Mouse (Mus musculus) embryonic fibroblast, embryonic 13.5 days (primary cell): ENCODE measurements around the gene Zfyve16. TPM values are rescaled to one million over a fixed set of nuclear protein-coding genes. Genes with fewer than 3 reads are reported as not detected.

ENCODE experiments used
- H3K27ac ChIP-seq: 2 replicates; pipeline ENCODE4 v1.5.1; 2012; ENCODE audit warnings: low read length, control low read depth, inconsistent platforms; ENCODE audit not compliant: insufficient read depth
- H3K4me1 ChIP-seq: 2 replicates; pipeline ENCODE4 v1.6.1; 2011; ENCODE audit warnings: low read length; ENCODE audit not compliant: control insufficient read depth, insufficient read depth
- H3K4me3 ChIP-seq: 2 replicates; pipeline ENCODE4 v1.5.1; 2011; ENCODE audit warnings: mild to moderate bottlenecking, control low read depth, low read length; ENCODE audit not compliant: insufficient read depth
- CTCF ChIP-seq: IDR thresholded peaks from 2 replicates; pipeline ENCODE4 v1.5.1; 2011; ENCODE audit warnings: mild to moderate bottlenecking, control low read depth, low read length, moderate library complexity, borderline replicate concordance; ENCODE audit not compliant: insufficient read depth
- POLR2A ChIP-seq: IDR thresholded peaks from 2 replicates; pipeline ENCODE4 v1.6.1; 2011; ENCODE audit warnings: low read depth, mild to moderate bottlenecking, control low read depth, low read length, moderate library complexity
- polyA plus RNA-seq: library from polyadenylated mRNA; stranded (reverse); fragments of >200 nt; gene quantifications from 2 replicates; pipeline ENCODE4 v1.2.4, GENCODE M21; 2011; ENCODE audit warnings: low read depth; ENCODE audit not compliant: missing spikeins, insufficient read length

Zfyve16 gene
- polyA plus RNA-seq, 1 experiment, result 30.4 TPM

DNA sequence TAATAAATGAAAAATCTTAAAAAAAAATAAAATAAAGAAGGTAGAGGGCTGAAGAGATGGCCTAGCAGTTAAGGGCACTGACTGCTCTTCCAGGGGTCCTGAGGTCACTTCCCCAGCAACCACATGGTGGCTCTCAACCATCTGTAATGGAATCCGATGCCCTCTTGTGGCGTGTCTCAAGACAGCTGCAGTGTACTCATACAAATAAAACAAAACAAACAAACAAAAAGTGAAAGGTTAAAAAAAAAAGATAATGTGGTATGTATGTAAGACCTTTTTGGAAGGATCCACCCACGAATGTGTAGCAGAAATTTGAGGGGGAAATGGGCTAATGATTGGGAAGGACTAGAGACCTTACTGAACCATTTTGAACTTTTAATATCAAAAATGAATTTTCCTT is 47.3 kb downstream of the Zfyve16 start:
- no peak overlapping the region for H3K27ac ChIP-seq
- peak overlapping the region; percentile 40 for H3K4me3 ChIP-seq
- no peaks in the 10 kb centered on the region for H3K4me1 ChIP-seq
- TF ChIP-seq CTCF, result peak; percentile 43; the same call in 1 of the 2 replicates
- TF ChIP-seq POLR2A, result no peak

DNA sequence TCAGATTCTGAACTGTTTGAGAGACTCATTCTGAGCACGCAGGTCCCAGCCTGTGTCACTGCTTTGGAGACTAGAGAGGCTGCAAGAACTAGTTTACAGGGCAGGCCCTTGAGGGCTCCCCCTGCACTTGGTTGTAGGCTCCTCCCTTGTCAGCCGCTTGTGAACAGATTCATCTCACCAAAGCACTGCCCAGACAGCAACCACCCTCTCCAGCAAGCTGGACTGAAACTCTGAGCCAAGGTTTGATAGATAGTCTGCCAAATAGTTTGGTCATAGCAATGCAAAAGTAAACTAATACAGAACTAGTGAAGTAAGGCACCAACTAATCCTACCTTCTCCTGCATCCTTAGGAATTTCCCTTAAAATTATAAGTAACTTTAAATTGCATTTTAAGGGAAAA is 60.5 kb downstream of the Zfyve16 start:
- H3K4me1 ChIP-seq, result no peaks in the 10 kb centered on the region
- H3K27ac ChIP-seq, result no peak overlapping the region
- H3K4me3 ChIP-seq, result no peak overlapping the region
- TF ChIP-seq CTCF (no peak), POLR2A (no peak)

DNA sequence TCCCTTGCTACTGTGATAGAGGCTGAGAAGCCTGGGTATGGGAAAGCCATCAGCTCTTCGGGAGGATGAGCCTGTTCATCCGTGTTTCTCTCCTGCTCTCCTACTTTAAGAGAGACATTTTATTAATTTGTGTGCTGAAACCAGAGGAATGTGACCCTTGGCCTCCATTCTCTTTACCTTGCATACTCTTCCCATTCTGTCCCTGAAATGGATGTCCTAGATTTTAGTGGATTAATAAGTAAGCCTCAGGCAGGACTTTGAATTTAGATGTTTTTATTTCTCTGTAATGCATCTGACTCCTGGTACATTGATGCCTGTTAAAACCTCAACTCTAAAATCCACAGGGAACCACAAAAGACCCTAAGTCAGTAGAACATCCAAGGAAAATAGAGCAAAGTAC is 61.3 kb downstream of the Zfyve16 start:
- Histone ChIP-seq H3K27ac (no peak overlapping the region), H3K4me3 (no peak overlapping the region), H3K4me1 (no peaks in the 10 kb centered on the region)
- TF ChIP-seq POLR2A (no peak), CTCF (no peak)

DNA sequence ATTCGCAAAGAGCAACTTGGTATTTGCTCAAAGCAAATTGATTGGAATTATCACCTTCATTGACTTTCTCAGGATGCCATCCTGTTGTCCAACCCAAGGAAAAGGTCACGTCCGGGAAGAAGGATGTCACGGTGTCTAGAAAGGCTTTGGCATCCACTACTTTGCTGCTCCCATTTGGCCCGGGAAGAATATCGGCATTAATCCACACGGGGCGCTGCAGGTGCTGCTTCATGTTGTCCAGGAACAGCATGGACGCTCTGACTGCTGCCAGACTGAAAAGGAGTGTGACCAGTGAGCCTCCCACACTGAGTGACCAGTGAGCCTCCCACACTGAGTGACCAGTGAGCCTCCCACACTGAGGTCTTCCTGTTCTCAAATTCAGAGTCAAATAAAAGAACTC is 62.8 kb downstream of the Zfyve16 start:
- TF ChIP-seq CTCF (no peak), POLR2A (no peak)
- H3K4me3 ChIP-seq, result no peak overlapping the region
- H3K4me1 ChIP-seq, result no peaks in the 10 kb centered on the region
- no peak overlapping the region for H3K27ac ChIP-seq

DNA sequence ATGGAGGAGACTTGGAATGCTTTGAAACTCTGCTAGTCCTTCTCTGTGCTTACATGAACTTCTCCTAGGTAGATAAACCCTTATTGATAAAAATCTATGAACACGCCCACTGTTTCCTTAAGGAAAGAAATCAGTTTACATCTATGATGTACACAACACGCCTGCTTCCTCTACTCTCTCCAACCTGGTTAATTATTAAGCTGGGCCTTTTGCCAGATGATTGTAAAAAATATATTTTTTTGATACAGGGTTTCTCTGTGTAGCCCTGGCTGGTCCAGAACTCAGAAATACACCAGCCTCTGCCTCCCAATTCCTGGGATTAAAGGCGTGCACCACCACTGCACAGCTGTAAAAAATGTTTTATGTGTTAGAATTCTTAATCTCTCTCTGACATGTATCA is 66.0 kb downstream of the Zfyve16 start:
- H3K4me3 ChIP-seq, result no peak overlapping the region
- H3K4me1 ChIP-seq, result no peaks in the 10 kb centered on the region
- H3K27ac ChIP-seq, result no peak overlapping the region
- TF ChIP-seq POLR2A (no peak), CTCF (no peak)

DNA sequence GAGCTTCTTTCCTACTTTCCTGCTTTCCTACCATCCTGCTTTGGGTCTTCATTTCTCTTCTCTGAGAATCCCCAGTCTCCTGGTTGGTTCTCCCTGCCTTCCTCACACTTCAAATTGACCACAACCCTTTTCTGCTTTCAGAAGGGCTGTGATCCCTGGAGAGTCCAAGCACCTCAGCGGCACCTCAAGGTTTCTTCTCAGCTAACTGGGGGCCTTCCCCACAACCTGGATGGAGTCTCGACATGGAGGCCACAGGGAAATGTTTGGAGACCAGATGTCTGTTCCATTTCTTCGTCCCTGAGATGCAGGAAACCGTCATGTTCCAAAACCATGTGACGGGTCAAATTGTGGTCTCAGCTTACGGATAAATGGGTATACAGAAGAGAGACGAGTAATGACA is 83.8 kb downstream of the Zfyve16 start:
- TF ChIP-seq POLR2A (no peak), CTCF (no peak)
- H3K4me3 ChIP-seq, result no peak overlapping the region
- H3K4me1 ChIP-seq, result no peaks in the 10 kb centered on the region
- H3K27ac ChIP-seq, result no peak overlapping the region

DNA sequence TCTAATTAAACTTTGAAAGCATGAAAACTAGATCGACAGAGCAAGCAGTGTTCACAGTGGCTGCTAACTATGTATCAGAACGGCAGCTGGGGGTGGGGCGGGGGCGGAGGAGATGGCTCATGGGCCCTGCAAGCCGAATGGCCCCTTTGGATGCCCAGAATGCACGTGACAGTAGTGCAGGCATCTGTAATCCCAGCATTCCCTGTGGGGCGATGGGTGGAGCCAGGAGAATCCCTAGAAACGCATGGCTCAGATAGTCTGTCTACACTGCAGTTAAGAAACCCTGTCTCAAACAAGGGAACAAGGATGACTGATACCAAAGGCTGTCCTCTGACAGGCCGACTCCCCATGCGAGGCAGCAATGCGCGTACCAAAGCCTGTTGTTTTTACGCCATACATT is 90.4 kb downstream of the Zfyve16 start:
- Histone ChIP-seq H3K4me1 (no peaks in the 10 kb centered on the region), H3K27ac (no peak overlapping the region), H3K4me3 (no peak overlapping the region)
- no peak for TF ChIP-seq CTCF

DNA sequence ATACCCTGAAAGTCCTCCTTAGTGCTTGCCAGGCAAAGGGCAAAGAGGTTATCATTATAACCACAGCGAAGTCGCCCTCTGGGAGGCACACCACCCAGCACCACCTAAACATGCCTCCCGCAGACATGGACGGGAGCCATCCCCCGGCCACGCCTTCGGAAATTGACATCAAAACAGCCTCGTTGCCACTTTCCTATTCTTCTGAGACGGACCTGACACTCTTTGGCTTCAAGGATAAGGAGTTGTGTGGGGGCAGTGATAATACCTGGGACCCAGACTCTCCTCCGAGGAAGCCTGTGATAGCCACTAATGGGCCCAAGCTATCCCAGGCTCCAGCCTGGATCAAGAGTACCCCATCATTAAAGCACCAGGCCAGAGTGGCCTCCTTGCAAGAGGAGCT is 92.0 kb downstream of the Zfyve16 start:
- H3K27ac ChIP-seq, result no peak overlapping the region
- TF ChIP-seq POLR2A (no peak), CTCF (no peak)
- H3K4me1 ChIP-seq, result no peaks in the 10 kb centered on the region
- H3K4me3 ChIP-seq, result no peak overlapping the region

Other genes with a start within 250 kb of the Zfyve16 start
- gene Gm20379, start 224.9 kb downstream of the Zfyve16 start, polyA plus RNA-seq, result not detected in 2 replicates
- 6.3 and 7.6 TPM in 2 replicates for gene Dhfr, start 176.1 kb downstream of the Zfyve16 start, polyA plus RNA-seq
- 8.1 and 14.0 TPM in 2 replicates for gene Msh3, start 175.9 kb downstream of the Zfyve16 start, polyA plus RNA-seq
- not detected in 2 replicates for gene Ankrd34b, start 105.0 kb downstream of the Zfyve16 start, polyA plus RNA-seq
- 2.3 and 2.8 TPM in 2 replicates for gene Fam151b, start 46.9 kb downstream of the Zfyve16 start, polyA plus RNA-seq
- not detected in 2 replicates for gene Spz1, start 45.3 kb upstream of the Zfyve16 start, polyA plus RNA-seq
- 13.3 and 17.5 TPM in 2 replicates for gene Serinc5, start 80.2 kb upstream of the Zfyve16 start, polyA plus RNA-seq